Mouse (Mus musculus) erythroblast, embryonic 14.5 days (primary cell): ENCODE results near the gene Twistnb.

Source experiments
- GATA1 ChIP-seq: IDR thresholded peaks from 2 replicates; pipeline ENCODE4 v1.6.1; 2012; ENCODE audit warnings: low read length, inconsistent platforms, mixed read lengths
- TAL1 ChIP-seq: IDR thresholded peaks from 3 replicates; pipeline ENCODE4 v1.6.1; 2012; ENCODE audit warnings: low read length, inconsistent platforms, mixed read lengths

DNA sequence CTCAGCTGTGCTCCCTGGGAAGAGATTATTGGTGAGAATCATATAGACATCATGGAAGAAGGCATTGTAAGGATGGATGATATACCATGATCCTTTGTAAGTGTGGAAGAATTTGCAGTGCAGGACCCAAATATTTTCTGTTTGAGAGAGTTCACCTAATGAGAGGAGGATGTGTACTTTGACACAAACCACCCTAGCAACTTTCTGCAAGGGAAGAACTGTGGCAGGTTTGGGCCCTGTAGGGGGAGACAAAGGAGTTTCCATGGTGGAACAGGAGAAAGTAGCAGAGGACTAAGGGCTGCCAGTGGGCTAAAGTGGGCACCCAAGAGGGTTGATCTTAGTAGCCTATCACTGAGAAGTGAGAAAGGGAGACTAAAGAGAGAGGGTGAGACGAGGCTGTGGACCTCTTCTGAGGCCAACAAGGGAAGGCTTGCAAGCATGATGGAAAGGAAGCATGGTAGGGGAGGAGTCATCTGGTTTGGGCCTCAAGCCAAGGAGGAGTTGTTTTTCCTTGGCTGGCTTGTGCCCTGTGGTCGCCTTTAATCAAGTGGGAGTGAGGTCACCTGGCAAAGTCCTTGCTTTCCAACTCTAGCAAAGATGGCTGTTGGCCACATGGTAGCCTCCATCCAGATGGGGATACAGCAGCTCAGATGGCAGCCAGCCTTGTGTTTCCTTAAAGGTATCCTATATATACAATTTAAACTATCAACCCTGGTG lies 38.4 kb upstream of the Twistnb start:
- TF ChIP-seq GATA1 (no peak), TAL1 (no peak)
